Mouse (Mus musculus) T-helper 2 cell (primary cell): ENCODE data around the gene Csrp3.

Experiments
- in situ Hi-C: fragments of 300-600 bp; cut with MboI, MseI; formaldehyde crosslinking; loops from one replicate; pipeline ENCODE4 v1.15.1; 2025; ENCODE audit warnings: high pct_unique_total_duplicates

Csrp3 gene

GRCm38 (mm10) chr7:48847820-48848650 is at the start of gene Csrp3:
Gene Csrp3, minus strand, starts transcription at chr7:48848033.
- in situ Hi-C loops: no loop called here

GRCm38 (mm10) chr7:48896051-48896450 is 48.2 kb upstream of the Csrp3 start:
- in situ Hi-C loops: loop anchor here (5.0 kb wide), 1 partner anchor 211 kb away; no protein-coding TSS in a partner anchor

- in situ Hi-C loops: loop anchor here (5.0 kb wide), 1 partner anchor 212 kb away; no protein-coding TSS in a partner anchor
Observed at GRCm38 (mm10) chr7:48895475-48895874, 47.6 kb upstream of the Csrp3 start.

- in situ Hi-C loops: loop anchor here (5.0 kb wide), 1 partner anchor 213 kb away; no protein-coding TSS in a partner anchor
Observed at GRCm38 (mm10) chr7:48894763-48895162, 46.9 kb upstream of the Csrp3 start.

- in situ Hi-C loops: no loop called here
Observed at GRCm38 (mm10) chr7:48894152-48894551, 46.3 kb upstream of the Csrp3 start.

- in situ Hi-C loops: no loop called here
Observed at GRCm38 (mm10) chr7:48893093-48893492, 45.3 kb upstream of the Csrp3 start.

GRCm38 (mm10) chr7:48891029-48891428 is 43.2 kb upstream of the Csrp3 start:
- in situ Hi-C loops: no loop called here

GRCm38 (mm10) chr7:48888751-48889150 is 40.9 kb upstream of the Csrp3 start:
- in situ Hi-C loops: no loop called here

- in situ Hi-C loops: no loop called here
Observed at GRCm38 (mm10) chr7:48887973-48888372, 40.1 kb upstream of the Csrp3 start.

- in situ Hi-C loops: no loop called here
Observed at GRCm38 (mm10) chr7:48884266-48884611, 36.4 kb upstream of the Csrp3 start.

GRCm38 (mm10) chr7:48883525-48884265 is 35.9 kb upstream of the Csrp3 start:
- in situ Hi-C loops: no loop called here

- in situ Hi-C loops: no loop called here
Observed at GRCm38 (mm10) chr7:48881971-48882609, 34.3 kb upstream of the Csrp3 start.

GRCm38 (mm10) chr7:48881486-48881885 is 33.7 kb upstream of the Csrp3 start, which contains the start of gene E2f8:
Gene E2f8, minus strand, starts transcription at chr7:48881596.
- in situ Hi-C loops: no loop called here

GRCm38 (mm10) chr7:48880591-48881481 is 33.0 kb upstream of the Csrp3 start:
- in situ Hi-C loops: no loop called here

- in situ Hi-C loops: loop anchor here (10.0 kb wide), 1 partner anchor 65 kb away; no protein-coding TSS in a partner anchor
Observed at GRCm38 (mm10) chr7:48879574-48879973, 31.7 kb upstream of the Csrp3 start.

- in situ Hi-C loops: loop anchor here (10.0 kb wide), 1 partner anchor 63 kb away; no protein-coding TSS in a partner anchor
Observed at GRCm38 (mm10) chr7:48877786-48878390, 30.1 kb upstream of the Csrp3 start.

GRCm38 (mm10) chr7:48876526-48876925 is 28.7 kb upstream of the Csrp3 start:
- in situ Hi-C loops: loop anchor here (10.0 kb wide), 1 partner anchor 62 kb away; no protein-coding TSS in a partner anchor

GRCm38 (mm10) chr7:48875096-48875495 is 27.3 kb upstream of the Csrp3 start:
- in situ Hi-C loops: loop anchor here (10.0 kb wide), 1 partner anchor 60 kb away; no protein-coding TSS in a partner anchor

- in situ Hi-C loops: loop anchor here (10.0 to 25.0 kb wide), 2 partner anchors 56 to 916 kb away; partner anchors contain the start of gene Prmt3
Observed at GRCm38 (mm10) chr7:48871292-48871691, 23.5 kb upstream of the Csrp3 start.

- in situ Hi-C loops: loop anchor here (10.0 to 25.0 kb wide), 2 partner anchors 56 to 917 kb away; partner anchors contain the start of gene Prmt3
Observed at GRCm38 (mm10) chr7:48870579-48871180, 22.8 kb upstream of the Csrp3 start.
